Mouse (Mus musculus) ovary, adult 2 months (tissue): ENCODE data around the gene Kpna4. TPM values are rescaled to one million over a fixed set of nuclear protein-coding genes. Genes with fewer than 3 reads are reported as not detected.

Experiments
- polyA plus RNA-seq: library from polyadenylated mRNA; depleted of rRNA; stranded (reverse); fragments of >200 nt; gene quantifications from 2 replicates; pipeline ENCODE4 v1.2.3, GENCODE M21; 2012; rRNA removed

The Kpna4 gene
- polyA plus RNA-seq = 8.3 and 8.8 TPM in 2 replicates

GRCm38 (mm10) chr3:69126509-69127345, at the start of gene Kpna4:
Gene Kpna4 (minus strand): TSS chr3:69127113.

GRCm38 (mm10) chr3:69044645-69045399, 82.1 kb downstream of the Kpna4 start, which contains the start of gene Trim59:
Gene Trim59 (minus strand): TSS chr3:69044755.

Other genes starting within 250 kb of the Kpna4 start
- gene Ift80, start 122.5 kb downstream of the Kpna4 start, polyA plus RNA-seq = 1.6 and 1.8 TPM in 2 replicates
- gene Smc4, start 122.4 kb downstream of the Kpna4 start, polyA plus RNA-seq = 8.5 and 22.4 TPM in 2 replicates
- gene Trim59, start 82.4 kb downstream of the Kpna4 start, polyA plus RNA-seq = 4.3 and 8.5 TPM in 2 replicates
- gene Arl14, start 95.3 kb upstream of the Kpna4 start, polyA plus RNA-seq = 0.12 TPM in 1 of 2 replicates, not detected in the other
- gene Ppm1l, start 189.7 kb upstream of the Kpna4 start, polyA plus RNA-seq = 5.3 and 5.9 TPM in 2 replicates